Mouse (Mus musculus): Measurements from ENCODE around the gene Mcf2l. TPM values are rescaled to one million over a fixed set of nuclear protein-coding genes. Genes with fewer than 3 reads are reported as not detected.

The Mcf2l gene
- polyA plus RNA-seq, 1 experiment from 2014 or later, result 142 TPM

- Histone ChIP-seq H3K4me3 (ENCODE audit: low read length) (no peak overlapping the region), H3K27ac (ENCODE audit: low read depth, low read length) (no peak overlapping the region), H3K9me3 (ENCODE audit: control insufficient read depth, low read length) (no peaks in the 10 kb centered on the region), H3K27me3 (replicated peaks; ENCODE audit: control insufficient read depth, insufficient read depth, low read length) (no peaks in the 10 kb centered on the region), H3K4me2 (ENCODE audit: low read length) (no peak overlapping the region), H3K4me1 (ENCODE audit: control insufficient read depth, insufficient read depth, low read depth, low read length) (no peaks in the 10 kb centered on the region), H3K9ac (ENCODE audit: low read depth, low read length) (no peak overlapping the region), H3K36me3 (ENCODE audit: control insufficient read depth, insufficient read depth, low read length) (no peaks in the 10 kb centered on the region)
- no peak for ATAC-seq
- WGBS, result 78% methylated on average over 6 of the region's 6 CpGs
Observed at GRCm38 (mm10) chr8:13039054-13039453, 165.4 kb downstream of the Mcf2l start.

DNA sequence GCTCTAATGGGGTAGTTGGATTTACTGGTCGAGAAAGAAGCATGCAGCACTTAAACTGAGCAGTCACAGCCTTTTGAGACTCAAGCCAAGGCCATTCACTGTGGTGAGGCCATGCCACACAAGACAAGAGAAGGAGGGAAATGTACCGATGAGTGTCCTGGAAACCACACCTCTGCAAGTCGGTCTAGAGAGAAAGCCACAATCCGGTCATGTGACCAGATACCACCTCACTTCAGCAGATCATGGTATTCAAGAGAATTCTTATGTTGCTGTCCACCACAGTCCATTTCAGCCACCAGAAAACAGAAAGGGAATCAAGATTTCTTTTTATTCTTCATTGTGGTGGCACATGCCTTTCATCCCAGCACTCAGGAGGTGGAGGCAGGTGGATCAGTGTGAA, 167.9 kb downstream of the Mcf2l start:
- H3K4me2 ChIP-seq (ENCODE audit: low read length), result no peak overlapping the region
- no peak overlapping the region for H3K4me3 ChIP-seq (ENCODE audit: low read length)
- no peaks in the 10 kb centered on the region for H3K4me1 ChIP-seq (ENCODE audit: control insufficient read depth, insufficient read depth, low read depth, low read length)
- H3K9me3 ChIP-seq (ENCODE audit: control insufficient read depth, low read length), result no peaks in the 10 kb centered on the region
- no peak overlapping the region for H3K27ac ChIP-seq (ENCODE audit: low read depth, low read length)
- no peak overlapping the region for H3K9ac ChIP-seq (ENCODE audit: low read depth, low read length)
- H3K27me3 ChIP-seq (replicated peaks; ENCODE audit: control insufficient read depth, insufficient read depth, low read length), result no peaks in the 10 kb centered on the region
- no peak for ATAC-seq
- H3K36me3 ChIP-seq (ENCODE audit: control insufficient read depth, insufficient read depth, low read length), result no peaks in the 10 kb centered on the region
- 89% methylated on average over 4 of the region's 4 CpGs for WGBS

- WGBS, result 54% methylated on average over 5 of the region's 5 CpGs
- Histone ChIP-seq H3K27ac (ENCODE audit: low read depth, low read length) (no peak overlapping the region), H3K4me1 (ENCODE audit: control insufficient read depth, insufficient read depth, low read depth, low read length) (no peaks in the 10 kb centered on the region), H3K4me2 (ENCODE audit: low read length) (no peak overlapping the region), H3K4me3 (ENCODE audit: low read length) (no peak overlapping the region), H3K9me3 (ENCODE audit: control insufficient read depth, low read length) (no peaks in the 10 kb centered on the region; the same call in 1 of the 2 replicates), H3K27me3 (replicated peaks; ENCODE audit: control insufficient read depth, insufficient read depth, low read length) (no peaks in the 10 kb centered on the region), H3K36me3 (ENCODE audit: control insufficient read depth, insufficient read depth, low read length) (no peaks in the 10 kb centered on the region), H3K9ac (ENCODE audit: low read depth, low read length) (no peak overlapping the region)
- no peak for ATAC-seq
Observed at GRCm38 (mm10) chr8:13047652-13048051, 174.0 kb downstream of the Mcf2l start.

DNA sequence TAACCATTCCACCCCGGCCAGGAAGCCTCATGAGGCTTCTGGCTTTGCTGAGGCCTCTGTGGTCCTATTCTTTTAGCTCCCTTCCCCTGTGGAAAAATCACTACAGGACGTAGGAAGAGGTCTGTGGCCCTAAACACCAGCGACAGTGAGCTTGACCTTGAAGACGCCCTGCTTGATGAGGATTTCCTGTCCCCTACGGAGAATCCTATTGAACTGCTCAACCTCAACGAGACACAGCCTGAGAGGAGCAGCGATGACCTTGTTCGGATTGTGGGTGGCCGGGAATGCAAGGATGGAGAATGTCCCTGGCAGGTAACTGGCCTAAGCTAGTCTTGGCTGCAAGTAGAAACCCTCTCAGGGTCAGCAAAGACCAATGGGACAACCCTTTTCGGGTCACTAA, 176.9 kb downstream of the Mcf2l start:
- Histone ChIP-seq H3K4me3 (ENCODE audit: low read length) (no peak overlapping the region), H3K27me3 (replicated peaks; ENCODE audit: control insufficient read depth, insufficient read depth, low read length) (no peaks in the 10 kb centered on the region), H3K9me3 (ENCODE audit: control insufficient read depth, low read length) (no peaks in the 10 kb centered on the region; the same call in 1 of the 2 replicates), H3K36me3 (ENCODE audit: control insufficient read depth, insufficient read depth, low read length) (no peaks in the 10 kb centered on the region), H3K9ac (ENCODE audit: low read depth, low read length) (no peak overlapping the region), H3K4me1 (ENCODE audit: control insufficient read depth, insufficient read depth, low read depth, low read length) (no peaks in the 10 kb centered on the region), H3K4me2 (ENCODE audit: low read length) (no peak overlapping the region), H3K27ac (ENCODE audit: low read depth, low read length) (no peak overlapping the region)
- ATAC-seq, result no peak
- WGBS, result 72% methylated on average over 10 of the region's 10 CpGs

DNA sequence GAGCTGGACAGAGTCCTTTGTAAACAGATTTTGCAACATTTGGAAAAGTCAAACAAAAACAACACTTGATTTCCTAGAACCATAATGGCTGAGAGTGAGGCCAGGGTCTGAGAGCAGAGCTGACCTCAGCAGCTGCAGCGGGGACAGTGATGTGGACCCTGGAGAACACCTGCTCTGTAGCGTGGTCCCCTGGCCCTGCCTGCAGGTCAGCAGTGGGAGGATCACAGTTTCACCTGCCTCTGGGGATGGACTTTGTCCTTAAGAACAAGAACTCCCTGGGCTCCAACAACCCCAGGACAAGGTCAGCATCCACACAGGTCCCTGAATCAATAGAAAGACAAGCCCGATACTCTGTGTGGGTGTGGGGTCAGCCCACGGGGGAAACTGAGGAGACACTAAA, 183.7 kb downstream of the Mcf2l start:
- ATAC-seq, result no peak
- Histone ChIP-seq H3K9me3 (ENCODE audit: control insufficient read depth, low read length) (no peaks in the 10 kb centered on the region), H3K36me3 (ENCODE audit: control insufficient read depth, insufficient read depth, low read length) (no peaks in the 10 kb centered on the region), H3K4me3 (ENCODE audit: low read length) (no peak overlapping the region), H3K4me1 (ENCODE audit: control insufficient read depth, insufficient read depth, low read depth, low read length) (no peaks in the 10 kb centered on the region), H3K4me2 (ENCODE audit: low read length) (no peak overlapping the region), H3K27me3 (replicated peaks; ENCODE audit: control insufficient read depth, insufficient read depth, low read length) (no peaks in the 10 kb centered on the region), H3K27ac (ENCODE audit: low read depth, low read length) (no peak overlapping the region), H3K9ac (ENCODE audit: low read depth, low read length) (no peak overlapping the region)
- WGBS, result 86% methylated on average over 4 of the region's 4 CpGs

DNA sequence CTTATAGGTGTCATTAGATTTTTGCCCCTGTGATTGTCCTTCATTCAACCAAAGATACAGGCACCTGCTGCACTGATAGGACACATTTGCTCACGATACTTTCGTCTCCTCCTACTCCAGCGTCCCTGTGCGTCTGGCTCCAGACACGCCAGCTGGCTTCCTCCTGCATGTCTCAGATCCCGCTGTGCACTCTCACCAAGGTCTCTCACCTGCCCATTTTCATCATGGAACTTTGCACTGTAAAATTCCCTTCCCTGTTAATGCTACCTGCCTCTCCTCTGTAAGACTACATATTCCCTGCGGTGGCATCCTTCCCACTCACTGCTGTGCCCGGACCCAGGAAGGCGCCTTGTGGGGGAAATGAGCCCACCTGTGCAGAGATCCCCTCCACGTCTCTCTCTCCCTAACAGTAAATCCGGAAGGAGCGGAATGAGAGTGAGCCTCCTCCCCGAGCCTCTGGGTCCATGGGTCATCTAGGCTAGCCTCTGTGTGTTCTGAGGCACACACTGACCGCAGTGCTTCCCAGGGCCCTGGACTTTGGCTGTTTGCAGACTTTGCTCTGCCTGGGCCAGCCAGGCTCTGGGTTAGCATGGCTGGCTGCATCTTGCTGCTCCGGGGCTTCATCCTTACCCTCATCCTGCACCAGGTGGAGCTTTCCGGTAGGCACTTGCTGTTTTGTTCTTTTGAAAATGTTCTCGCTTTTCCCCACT, 187.0 kb downstream of the Mcf2l start, which contains the start of gene Proz:
Proz (plus strand) TSS at position 474 of the 710 bp plus-strand sequence.
- no peak for ATAC-seq
- Histone ChIP-seq H3K27me3 (replicated peaks; ENCODE audit: control insufficient read depth, insufficient read depth, low read length) (no peaks in the 10 kb centered on the region), H3K4me1 (ENCODE audit: control insufficient read depth, insufficient read depth, low read depth, low read length) (no peaks in the 10 kb centered on the region), H3K36me3 (ENCODE audit: control insufficient read depth, insufficient read depth, low read length) (no peaks in the 10 kb centered on the region), H3K4me2 (ENCODE audit: low read length) (no peak within 1 kb of the TSS), H3K4me3 (ENCODE audit: low read length) (no peak within 1 kb of the TSS), H3K27ac (ENCODE audit: low read depth, low read length) (no peak within 1 kb of the TSS), H3K9me3 (ENCODE audit: control insufficient read depth, low read length) (no peaks in the 10 kb centered on the region), H3K9ac (ENCODE audit: low read depth, low read length) (no peak within 1 kb of the TSS)
- 84% methylated on average over 17 of the region's 17 CpGs for WGBS

DNA sequence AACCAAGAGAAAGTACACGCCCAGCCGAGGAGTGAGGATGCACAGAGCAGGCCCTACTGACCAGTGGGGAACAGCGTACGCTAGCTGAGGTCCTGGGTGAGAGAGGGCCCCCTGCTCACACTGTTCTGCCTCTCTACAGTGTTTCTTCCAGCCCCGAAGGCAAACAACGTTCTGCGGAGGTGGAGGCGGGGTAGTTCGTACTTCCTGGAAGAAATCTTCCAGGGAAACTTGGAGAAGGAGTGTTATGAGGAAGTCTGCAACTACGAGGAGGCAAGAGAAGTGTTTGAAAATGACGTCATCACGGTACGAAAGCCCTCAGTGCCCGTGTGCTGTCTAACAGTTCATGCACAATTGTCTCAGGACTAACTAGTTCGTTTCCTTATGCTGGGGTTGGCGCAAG, 189.5 kb downstream of the Mcf2l start:
- no peaks in the 10 kb centered on the region for H3K4me1 ChIP-seq (ENCODE audit: control insufficient read depth, insufficient read depth, low read depth, low read length)
- 86% methylated on average over 16 of the region's 16 CpGs for WGBS
- no peak for ATAC-seq

More for the DNA sequence above, 189.5 kb downstream of the Mcf2l start:
- no peaks in the 10 kb centered on the region for H3K36me3 ChIP-seq (ENCODE audit: control insufficient read depth, insufficient read depth, low read length)
- no peak overlapping the region for H3K4me2 ChIP-seq (ENCODE audit: low read length)
- H3K4me3 ChIP-seq (ENCODE audit: low read length), result no peak overlapping the region
- no peak overlapping the region for H3K27ac ChIP-seq (ENCODE audit: low read depth, low read length)
- no peaks in the 10 kb centered on the region for H3K27me3 ChIP-seq (replicated peaks; ENCODE audit: control insufficient read depth, insufficient read depth, low read length)
- no peak overlapping the region for H3K9ac ChIP-seq (ENCODE audit: low read depth, low read length)
- H3K9me3 ChIP-seq (ENCODE audit: control insufficient read depth, low read length), result no peaks in the 10 kb centered on the region

Small RNA genes lying within 50 kb of the gene (microRNA-seq; reads per million reads assigned to microRNA genes)
- gene Gm38671, result 2.5 reads per million, percentile 5 among the genes with 10 or more reads in this experiment

Other genes starting within 250 kb of the Mcf2l start
- 37.2 and 41.7 TPM in 2 replicates for gene Tubgcp3, start 201.6 kb upstream of the Mcf2l start, polyA plus RNA-seq (2015; fragmentation: Nextera tagmentation; extraction: Ambion mirVana)
- 8.9 and 9.5 TPM in 2 replicates for gene Atp11a, start 116.8 kb upstream of the Mcf2l start, polyA plus RNA-seq (2015; fragmentation: Nextera tagmentation; extraction: Ambion mirVana)
- 0.07 TPM in 1 of 2 replicates, not detected in the other for gene F7, start 152.2 kb downstream of the Mcf2l start, polyA plus RNA-seq (2015; fragmentation: Nextera tagmentation; extraction: Ambion mirVana)
- 0.14 and 0.25 TPM in 2 replicates for gene F10, start 163.5 kb downstream of the Mcf2l start, polyA plus RNA-seq (2015; fragmentation: Nextera tagmentation; extraction: Ambion mirVana)
- 1.1 and 1.3 TPM in 2 replicates for gene Proz, start 187.1 kb downstream of the Mcf2l start, polyA plus RNA-seq (2015; fragmentation: Nextera tagmentation; extraction: Ambion mirVana)
- 36.8 and 41.2 TPM in 2 replicates for gene Pcid2, start 231.7 kb downstream of the Mcf2l start, polyA plus RNA-seq (2015; fragmentation: Nextera tagmentation; extraction: Ambion mirVana)
- 67.5 and 72.7 TPM in 2 replicates for gene Cul4a, start 231.8 kb downstream of the Mcf2l start, polyA plus RNA-seq (2015; fragmentation: Nextera tagmentation; extraction: Ambion mirVana)

All from hindbrain, embryonic 16.5 days (tissue).